Mouse (Mus musculus): ENCODE results near the gene Scn10a. TPM values are rescaled to one million over a fixed set of nuclear protein-coding genes. Genes with fewer than 3 reads are reported as not detected.

The Scn10a gene
- polyA plus RNA-seq, 1 experiment from 2014 or later: 0.03 TPM

DNA sequence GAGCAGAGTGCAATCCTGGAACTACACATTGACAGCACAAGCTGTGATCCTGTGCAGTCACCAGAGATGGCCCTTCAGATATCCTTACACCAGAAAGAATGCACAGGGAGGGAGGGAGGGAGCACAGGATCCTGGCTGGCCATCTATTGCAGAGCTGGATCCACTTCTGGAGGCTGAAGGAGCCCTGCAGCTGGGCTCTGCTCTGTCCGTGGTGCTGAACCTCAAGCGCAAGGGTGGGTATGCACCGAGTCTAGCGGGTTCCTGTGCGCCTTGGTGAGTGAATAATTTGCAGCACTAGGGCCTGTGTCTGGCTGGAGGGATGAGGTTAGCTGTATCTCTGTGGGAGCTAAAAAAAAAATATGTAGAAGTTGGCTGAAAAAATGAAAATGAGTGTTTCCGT lies 12.4 kb downstream of the Scn10a start:
- no peak overlapping the region for H3K4me3 ChIP-seq (replicated peaks)
- H3K9me3 ChIP-seq: no peaks in the 10 kb centered on the region
- no peaks in the 10 kb centered on the region for H3K27me3 ChIP-seq
- 13% methylated on average over 6 of the region's 6 CpGs for WGBS
- H3K9ac ChIP-seq (replicated peaks): no peak overlapping the region
- H3K36me3 ChIP-seq: no peaks in the 10 kb centered on the region
- no peak overlapping the region for H3K4me2 ChIP-seq (replicated peaks)
- no peaks in the 10 kb centered on the region for H3K4me1 ChIP-seq (replicated peaks)
- H3K27ac ChIP-seq: no peak overlapping the region
- ATAC-seq: no peak

DNA sequence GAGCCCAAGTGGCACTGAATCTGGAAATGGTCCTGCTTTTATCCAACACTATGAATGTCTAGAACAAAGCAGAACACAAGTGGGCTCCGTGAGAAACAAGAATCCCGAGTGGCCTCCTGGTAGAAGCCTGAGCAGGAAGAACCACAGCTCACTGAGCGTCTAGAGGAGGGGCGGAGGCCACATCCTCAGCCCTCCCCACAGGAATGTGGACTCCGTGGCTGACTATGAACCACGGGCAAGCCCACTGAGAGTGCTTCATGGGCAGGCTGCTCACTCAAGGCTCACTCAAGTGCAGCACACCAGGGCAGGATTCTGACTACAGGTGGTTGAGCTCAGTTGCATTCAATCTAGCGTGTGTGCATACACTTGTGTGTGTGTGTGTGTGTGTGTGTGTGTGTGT lies 27.6 kb downstream of the Scn10a start:
- no peaks in the 10 kb centered on the region for H3K27me3 ChIP-seq
- no peaks in the 10 kb centered on the region for H3K9me3 ChIP-seq
- ATAC-seq: no peak
- 72% methylated on average over 7 of the region's 7 CpGs for WGBS
- no peak overlapping the region for H3K9ac ChIP-seq (replicated peaks)
- H3K27ac ChIP-seq: no peak overlapping the region
- no peaks in the 10 kb centered on the region for H3K36me3 ChIP-seq
- no peak overlapping the region for H3K4me2 ChIP-seq (replicated peaks)
- no peak overlapping the region for H3K4me3 ChIP-seq (replicated peaks)
- H3K4me1 ChIP-seq (replicated peaks): no peaks in the 10 kb centered on the region

DNA sequence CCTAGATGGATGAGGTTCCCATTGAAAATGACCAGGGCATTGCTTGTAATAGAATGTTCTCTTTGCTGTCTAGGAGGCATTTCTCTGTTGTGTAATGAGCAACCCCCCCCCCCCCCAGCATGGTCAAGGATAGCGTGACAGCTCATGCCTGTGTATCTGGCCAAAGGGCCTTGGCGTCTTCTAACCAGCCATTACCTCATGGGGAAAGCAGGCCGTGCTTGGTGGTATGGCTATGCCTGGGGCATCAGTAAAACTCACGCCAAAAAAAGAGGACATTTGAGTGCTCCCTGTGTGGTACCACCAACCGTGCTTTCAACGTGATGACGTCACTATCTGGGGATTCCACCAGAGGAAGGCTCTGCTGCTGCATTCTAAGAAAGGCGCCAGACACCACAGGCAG lies 28.1 kb downstream of the Scn10a start:
- WGBS: 81% methylated on average over 8 of the region's 8 CpGs
- H3K27ac ChIP-seq: no peak overlapping the region
- no peaks in the 10 kb centered on the region for H3K4me1 ChIP-seq (replicated peaks)
- no peak overlapping the region for H3K4me2 ChIP-seq (replicated peaks)
- 0 out of 2 replicates have a peak, but pooled peaks cover 3% of the 10 kb centered on the region for H3K9me3 ChIP-seq
- H3K9ac ChIP-seq (replicated peaks): no peak overlapping the region
- no peak overlapping the region for H3K4me3 ChIP-seq (replicated peaks)
- ATAC-seq: no peak
- H3K36me3 ChIP-seq: no peaks in the 10 kb centered on the region
- no peaks in the 10 kb centered on the region for H3K27me3 ChIP-seq

DNA sequence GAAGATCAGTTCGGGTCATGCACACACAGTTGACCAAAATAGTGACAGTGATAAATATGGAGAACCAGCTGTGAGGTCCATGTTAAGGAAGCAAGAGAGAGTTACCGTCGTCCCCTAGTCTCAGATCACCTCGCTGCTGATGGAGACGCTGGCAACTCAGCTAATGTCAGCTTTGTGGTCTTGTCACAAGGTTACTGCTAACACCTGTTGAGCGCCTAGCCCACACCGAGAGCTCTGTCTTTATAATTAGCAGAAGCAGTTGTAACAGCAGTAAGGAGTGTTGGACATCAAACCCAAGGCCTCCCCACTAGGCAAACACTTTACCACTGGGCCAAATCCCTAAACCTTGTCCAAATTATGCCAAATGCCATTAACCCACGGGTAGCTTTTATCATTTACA lies 31.2 kb downstream of the Scn10a start:
- Histone ChIP-seq H3K36me3 (no peaks in the 10 kb centered on the region), H3K4me3 (replicated peaks) (no peak overlapping the region), H3K9ac (replicated peaks) (no peak overlapping the region), H3K27me3 (no peaks in the 10 kb centered on the region), H3K4me2 (replicated peaks) (no peak overlapping the region), H3K9me3 (0 out of 2 replicates have a peak, but pooled peaks cover 4% of the 10 kb centered on the region), H3K27ac (no peak overlapping the region), H3K4me1 (replicated peaks) (no peaks in the 10 kb centered on the region)
- 85% methylated on average over 8 of the region's 8 CpGs for WGBS
- ATAC-seq: no peak

DNA sequence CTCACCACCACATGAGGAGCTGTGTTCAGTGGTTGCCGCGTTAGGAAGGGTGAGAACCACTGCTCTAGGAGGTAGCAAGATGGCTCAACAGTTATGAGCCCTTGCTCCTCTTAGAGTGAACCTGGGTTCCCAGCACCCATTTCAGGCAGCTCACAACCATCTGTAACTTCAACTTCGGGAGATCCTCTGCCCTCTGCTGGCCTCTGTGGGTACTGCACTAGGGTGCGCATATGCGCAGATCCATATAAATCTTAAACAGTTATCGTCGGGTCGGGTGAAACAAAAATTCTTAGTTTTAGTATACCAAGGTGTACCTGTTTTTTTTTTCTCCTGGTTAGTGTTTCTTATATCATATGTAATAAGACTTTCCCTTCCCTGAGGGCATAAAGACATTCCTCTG lies 32.9 kb downstream of the Scn10a start:
- ATAC-seq: no peak
- 95% methylated on average over 8 of the region's 8 CpGs for WGBS
- Histone ChIP-seq H3K4me3 (replicated peaks) (no peak overlapping the region), H3K9ac (replicated peaks) (no peak overlapping the region), H3K36me3 (no peaks in the 10 kb centered on the region), H3K27me3 (no peaks in the 10 kb centered on the region), H3K4me2 (replicated peaks) (no peak overlapping the region), H3K27ac (no peak overlapping the region), H3K9me3 (0 out of 2 replicates have a peak, but pooled peaks cover 4% of the 10 kb centered on the region), H3K4me1 (replicated peaks) (no peaks in the 10 kb centered on the region)

DNA sequence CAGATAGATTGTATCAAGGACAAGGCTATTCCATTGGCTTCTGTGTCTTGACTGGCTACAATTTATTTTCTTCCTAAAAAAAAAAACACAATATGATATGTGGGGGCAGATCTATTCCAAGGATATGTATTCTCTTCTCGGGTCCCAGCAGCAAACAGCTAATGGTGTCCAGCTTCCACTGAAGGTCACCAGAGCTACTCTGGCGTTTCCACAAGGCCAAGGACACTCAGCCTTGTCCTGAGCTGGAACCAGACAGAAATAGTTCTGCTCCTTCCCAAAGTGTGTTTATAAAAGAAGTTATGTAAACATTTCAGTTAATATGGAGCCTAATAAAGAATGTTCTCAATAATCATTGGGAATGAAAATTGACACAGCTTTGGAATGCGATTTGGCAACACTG lies 38.2 kb downstream of the Scn10a start:
- no peak overlapping the region for H3K27ac ChIP-seq
- H3K4me2 ChIP-seq (replicated peaks): no peak overlapping the region
- H3K4me1 ChIP-seq (replicated peaks): no peaks in the 10 kb centered on the region
- WGBS: 93% methylated on average over 3 of the region's 3 CpGs
- no peak for ATAC-seq
- H3K9ac ChIP-seq (replicated peaks): no peak overlapping the region
- 0 out of 2 replicates have a peak, but pooled peaks cover under 1% of the 10 kb centered on the region for H3K9me3 ChIP-seq
- H3K4me3 ChIP-seq (replicated peaks): no peak overlapping the region
- no peaks in the 10 kb centered on the region for H3K36me3 ChIP-seq
- no peaks in the 10 kb centered on the region for H3K27me3 ChIP-seq

DNA sequence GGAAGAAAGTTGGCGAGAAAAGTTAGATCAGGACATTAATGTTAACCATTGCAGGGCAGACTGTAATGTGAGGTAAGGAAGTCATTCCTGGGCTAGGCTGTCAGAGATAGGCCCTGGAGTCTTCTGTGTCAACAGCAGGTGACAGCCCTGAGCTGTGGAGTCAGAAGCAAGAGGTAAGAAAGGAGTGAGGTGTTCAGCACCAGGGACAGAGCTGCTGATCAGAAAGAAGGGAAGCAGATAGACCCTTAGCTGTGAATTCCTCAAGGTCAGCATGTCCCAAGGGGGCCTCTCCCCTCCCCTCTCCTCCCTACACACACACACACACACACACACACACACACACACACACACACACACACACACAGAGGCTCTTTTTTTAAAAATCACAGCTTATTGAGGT lies 55.0 kb downstream of the Scn10a start:
- Histone ChIP-seq H3K9me3 (no peaks in the 10 kb centered on the region), H3K4me2 (replicated peaks) (no peak overlapping the region), H3K36me3 (no peaks in the 10 kb centered on the region), H3K9ac (replicated peaks) (no peak overlapping the region), H3K27ac (no peak overlapping the region), H3K27me3 (no peaks in the 10 kb centered on the region), H3K4me1 (replicated peaks) (no peaks in the 10 kb centered on the region), H3K4me3 (replicated peaks) (no peak overlapping the region)
- 74% methylated on average over 1 of the region's 1 CpGs for WGBS
- ATAC-seq: no peak

DNA sequence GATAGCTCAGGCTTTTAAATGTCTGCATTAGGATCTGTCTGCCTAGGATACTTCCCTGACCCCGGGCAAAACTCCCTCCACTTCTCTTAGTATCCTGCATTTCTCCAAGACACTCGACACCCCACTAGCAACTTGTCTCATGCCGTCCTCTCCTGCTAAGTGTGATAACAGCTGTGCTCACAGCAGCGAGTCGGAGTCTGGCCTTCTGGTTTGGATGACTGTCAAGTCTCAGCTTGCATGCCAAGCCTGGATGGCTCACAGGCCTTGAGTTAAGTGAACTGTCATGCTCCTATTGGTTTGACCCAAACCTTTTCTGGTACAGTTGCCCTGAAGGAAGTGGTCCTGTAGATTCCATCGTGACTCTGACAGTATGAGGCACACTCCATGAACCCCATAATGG lies 63.0 kb downstream of the Scn10a start:
- no peak for ATAC-seq
- 78% methylated on average over 6 of the region's 6 CpGs for WGBS
- Histone ChIP-seq H3K4me1 (replicated peaks) (no peaks in the 10 kb centered on the region), H3K9ac (replicated peaks) (no peak overlapping the region), H3K9me3 (no peaks in the 10 kb centered on the region), H3K27me3 (no peaks in the 10 kb centered on the region), H3K27ac (no peak overlapping the region), H3K4me2 (replicated peaks) (no peak overlapping the region), H3K4me3 (replicated peaks) (no peak overlapping the region), H3K36me3 (no peaks in the 10 kb centered on the region)

DNA sequence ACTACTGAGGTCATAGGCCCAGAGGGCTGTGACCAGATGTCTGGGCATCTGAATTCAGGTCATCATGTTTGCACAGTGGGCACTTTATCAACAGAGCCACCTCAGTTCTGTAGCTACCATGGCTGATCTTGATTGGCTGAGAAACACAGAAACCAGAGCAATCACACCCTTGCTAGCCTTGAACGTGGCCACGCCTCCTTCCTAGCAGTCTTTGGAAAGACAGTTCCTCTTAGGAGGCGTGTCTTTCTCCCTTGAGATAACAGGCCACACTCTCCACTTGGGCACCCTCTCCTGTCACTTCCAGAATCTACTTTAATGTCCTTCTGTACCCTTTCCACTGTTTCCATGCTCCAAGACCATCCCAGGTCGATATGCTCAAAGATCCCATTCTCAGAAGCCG lies 65.4 kb downstream of the Scn10a start:
- Histone ChIP-seq H3K27me3 (no peaks in the 10 kb centered on the region), H3K9me3 (no peaks in the 10 kb centered on the region), H3K27ac (no peak overlapping the region), H3K36me3 (no peaks in the 10 kb centered on the region), H3K9ac (replicated peaks) (no peak overlapping the region), H3K4me3 (replicated peaks) (no peak overlapping the region), H3K4me1 (replicated peaks) (no peaks in the 10 kb centered on the region), H3K4me2 (replicated peaks) (no peak overlapping the region)
- WGBS: 62% methylated on average over 5 of the region's 5 CpGs
- no peak for ATAC-seq

DNA sequence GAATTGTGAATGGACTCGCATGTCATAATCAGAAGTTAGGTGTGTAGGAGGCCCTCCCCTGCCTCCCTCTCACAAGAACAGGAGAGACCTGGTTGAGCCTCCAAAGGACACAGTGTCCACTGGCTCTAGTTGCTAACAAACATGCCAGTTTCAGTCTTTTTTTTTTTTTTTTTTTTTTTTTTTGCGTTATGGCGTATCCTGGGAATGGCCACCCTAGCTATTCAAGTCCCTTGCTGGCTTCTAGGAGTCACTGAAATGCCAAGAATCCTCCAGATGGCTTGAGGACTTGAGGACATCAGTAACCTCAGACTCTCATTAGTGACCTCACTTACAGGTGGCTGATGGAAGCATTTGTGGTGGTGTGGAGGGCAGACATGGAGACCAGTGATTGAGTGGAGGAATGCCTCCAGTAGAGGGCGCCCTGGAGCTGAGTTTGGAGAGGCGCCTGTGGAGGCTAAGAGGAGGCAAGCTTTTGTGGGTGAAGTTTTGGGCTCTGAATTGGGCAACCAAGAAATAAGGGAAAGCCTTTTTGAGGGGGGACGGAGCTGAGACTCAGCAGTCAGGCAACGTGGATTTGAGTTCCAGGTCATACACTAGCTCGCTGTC lies 72.1 kb downstream of the Scn10a start:
- Histone ChIP-seq H3K9me3 (no peaks in the 10 kb centered on the region), H3K27me3 (peaks cover 4% of the 10 kb centered on the region; the same call in 1 of the 2 replicates), H3K4me2 (replicated peaks) (no peak overlapping the region), H3K27ac (no peak overlapping the region), H3K4me1 (replicated peaks) (no peaks in the 10 kb centered on the region), H3K9ac (replicated peaks) (no peak overlapping the region), H3K4me3 (replicated peaks) (no peak overlapping the region), H3K36me3 (no peaks in the 10 kb centered on the region)
- WGBS: 58% methylated on average over 8 of the region's 8 CpGs
- no peak for ATAC-seq

DNA sequence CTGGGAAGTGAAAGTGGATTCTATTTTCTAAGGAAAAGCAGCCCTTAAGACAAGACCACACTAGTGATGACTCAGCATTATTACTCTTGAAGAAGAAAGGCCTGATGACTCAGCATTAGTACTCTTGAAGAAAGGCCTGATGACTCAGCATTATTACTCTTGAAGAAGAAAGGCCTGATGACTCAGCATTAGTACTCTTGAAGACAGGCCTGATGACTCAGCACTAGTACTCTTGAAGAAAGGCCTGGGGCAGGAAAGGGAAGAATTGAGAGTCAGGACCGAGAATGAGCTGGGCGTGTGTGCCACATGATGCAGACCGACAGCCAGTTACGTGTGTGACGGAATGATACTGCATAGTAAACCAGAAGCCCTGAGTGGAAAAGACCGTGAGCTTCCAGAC lies 77.1 kb downstream of the Scn10a start:
- Histone ChIP-seq H3K4me3 (replicated peaks) (no peak overlapping the region), H3K36me3 (no peaks in the 10 kb centered on the region), H3K4me1 (replicated peaks) (no peaks in the 10 kb centered on the region), H3K9me3 (no peaks in the 10 kb centered on the region), H3K27ac (no peak overlapping the region), H3K27me3 (no peaks in the 10 kb centered on the region), H3K9ac (replicated peaks) (no peak overlapping the region), H3K4me2 (replicated peaks) (no peak overlapping the region)
- ATAC-seq: no peak
- 94% methylated on average over 6 of the region's 6 CpGs for WGBS

DNA sequence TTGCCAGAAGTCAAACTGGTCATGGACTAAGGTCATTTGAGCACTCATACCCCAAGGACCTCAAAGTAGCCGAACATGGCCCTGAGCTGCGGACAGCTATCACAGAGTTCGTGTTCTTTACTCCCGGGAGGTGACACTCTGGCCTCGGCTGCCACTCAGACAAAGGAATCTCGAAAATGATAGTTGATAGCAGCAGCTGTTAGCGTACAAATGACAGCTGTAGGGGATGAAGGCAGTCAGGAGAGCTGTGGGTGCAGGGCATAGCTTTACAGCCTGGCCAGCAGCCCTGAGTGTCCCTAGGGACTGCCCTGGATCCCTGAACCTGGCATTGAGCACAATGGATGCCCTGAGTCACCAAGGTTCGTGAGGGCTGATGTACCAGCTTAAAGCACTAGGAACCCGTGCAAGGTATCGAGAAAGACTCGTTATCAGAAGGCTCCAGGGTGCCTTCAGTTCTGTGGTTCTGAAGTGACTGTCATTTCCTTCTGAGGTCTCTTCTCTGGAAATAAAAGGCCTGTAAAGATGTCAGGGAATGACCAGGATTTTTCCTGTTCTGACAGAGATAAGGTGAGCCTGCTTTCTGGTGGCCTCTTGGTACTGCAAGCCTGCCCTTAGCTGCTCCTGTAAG lies 84.8 kb downstream of the Scn10a start:
- Histone ChIP-seq H3K4me3 (replicated peaks) (no peak overlapping the region), H3K9me3 (no peaks in the 10 kb centered on the region), H3K27me3 (no peaks in the 10 kb centered on the region), H3K9ac (replicated peaks) (no peak overlapping the region), H3K36me3 (no peaks in the 10 kb centered on the region), H3K4me1 (replicated peaks) (peaks cover 14% of the 10 kb centered on the region), H3K4me2 (replicated peaks) (no peak overlapping the region), H3K27ac (no peak overlapping the region)
- ATAC-seq: no peak
- 73% methylated on average over 11 of the region's 11 CpGs for WGBS

DNA sequence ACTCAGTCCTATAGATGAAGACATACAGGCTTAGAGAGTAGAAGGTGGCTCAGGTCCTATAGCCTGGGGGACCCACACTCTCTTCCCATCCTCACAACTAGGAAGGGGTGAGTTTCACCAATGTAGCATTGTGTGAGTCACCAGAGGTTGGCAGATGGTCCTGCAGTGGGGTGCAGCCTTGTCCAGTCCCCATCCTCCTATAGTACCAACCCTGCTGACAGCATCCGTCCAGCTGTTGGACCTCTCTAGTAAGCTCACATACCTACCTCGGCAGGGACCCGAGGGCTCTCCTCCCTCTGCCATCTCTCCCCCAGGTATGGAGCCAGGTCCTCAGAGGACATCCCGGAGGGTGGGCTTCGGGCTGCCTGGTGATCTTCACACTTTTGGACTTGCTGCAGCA lies 85.6 kb downstream of the Scn10a start:
- Histone ChIP-seq H3K4me2 (replicated peaks) (no peak overlapping the region), H3K9ac (replicated peaks) (no peak overlapping the region), H3K9me3 (no peaks in the 10 kb centered on the region), H3K4me3 (replicated peaks) (no peak overlapping the region), H3K27ac (no peak overlapping the region), H3K27me3 (no peaks in the 10 kb centered on the region), H3K4me1 (replicated peaks) (peaks cover 19% of the 10 kb centered on the region), H3K36me3 (no peaks in the 10 kb centered on the region)
- WGBS: 85% methylated on average over 5 of the region's 5 CpGs
- ATAC-seq: no peak
